Mouse (Mus musculus): Measurements from ENCODE around the gene Gna13.

- no peak for TF ChIP-seq EP300 (IDR thresholded peaks at IDR 0.05; ENCODE audit: low read depth)
- no peak for TF ChIP-seq CTCF (IDR thresholded peaks at IDR 0.05; ENCODE audit: low read depth)
Measured at GRCm38 (mm10) chr11:109354236-109354613, 8.4 kb upstream of the Gna13 start.
